Mouse (Mus musculus) R1 (cell line): ENCODE results near the gene Podxl2.

ENCODE experiments used
- DNase-seq: peaks from one replicate; pipeline ENCODE4 v3.0.0-alpha.2; 2018; ENCODE audit warnings: low read depth, low spot score

The Podxl2 gene

DNA sequence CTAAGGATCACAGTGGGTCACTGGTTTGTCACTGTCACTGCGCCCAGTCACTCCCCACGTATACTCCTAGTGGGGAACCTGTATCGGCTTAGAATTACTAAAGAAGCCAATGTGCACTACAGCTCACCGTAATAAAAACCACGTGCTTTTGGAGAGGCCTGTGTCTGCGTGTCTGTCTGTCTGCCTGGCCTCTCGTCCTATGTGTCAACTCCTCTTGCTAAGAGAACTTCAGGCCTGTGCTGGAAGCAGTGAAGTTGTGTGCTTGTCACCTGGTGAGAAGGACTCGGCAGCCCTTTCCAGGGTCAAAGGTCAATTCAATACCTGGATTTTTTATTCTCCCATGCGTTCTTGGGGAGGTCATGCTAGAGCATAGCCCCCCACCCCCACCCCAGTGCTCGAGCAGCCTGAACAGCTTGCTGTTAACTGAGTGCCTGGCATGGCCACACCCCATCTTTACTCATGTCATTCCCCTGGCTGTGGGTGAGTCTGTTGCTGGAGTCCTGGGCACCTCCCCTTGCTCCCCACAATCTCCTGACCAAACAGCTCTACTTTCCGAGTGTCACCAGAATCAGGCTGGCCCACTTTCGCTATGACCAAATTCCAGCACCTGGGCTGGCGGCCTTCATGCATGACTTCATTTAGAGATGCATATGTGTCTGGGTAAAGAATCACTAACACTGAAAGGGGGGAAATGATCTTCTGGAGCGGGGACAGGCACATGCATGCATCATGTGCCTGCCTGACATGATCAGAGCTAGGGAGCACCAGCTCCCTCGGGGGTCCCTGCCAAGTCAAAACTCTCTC is 46.4 kb downstream of the Podxl2 start:
- DNase-seq, result no peak

DNA sequence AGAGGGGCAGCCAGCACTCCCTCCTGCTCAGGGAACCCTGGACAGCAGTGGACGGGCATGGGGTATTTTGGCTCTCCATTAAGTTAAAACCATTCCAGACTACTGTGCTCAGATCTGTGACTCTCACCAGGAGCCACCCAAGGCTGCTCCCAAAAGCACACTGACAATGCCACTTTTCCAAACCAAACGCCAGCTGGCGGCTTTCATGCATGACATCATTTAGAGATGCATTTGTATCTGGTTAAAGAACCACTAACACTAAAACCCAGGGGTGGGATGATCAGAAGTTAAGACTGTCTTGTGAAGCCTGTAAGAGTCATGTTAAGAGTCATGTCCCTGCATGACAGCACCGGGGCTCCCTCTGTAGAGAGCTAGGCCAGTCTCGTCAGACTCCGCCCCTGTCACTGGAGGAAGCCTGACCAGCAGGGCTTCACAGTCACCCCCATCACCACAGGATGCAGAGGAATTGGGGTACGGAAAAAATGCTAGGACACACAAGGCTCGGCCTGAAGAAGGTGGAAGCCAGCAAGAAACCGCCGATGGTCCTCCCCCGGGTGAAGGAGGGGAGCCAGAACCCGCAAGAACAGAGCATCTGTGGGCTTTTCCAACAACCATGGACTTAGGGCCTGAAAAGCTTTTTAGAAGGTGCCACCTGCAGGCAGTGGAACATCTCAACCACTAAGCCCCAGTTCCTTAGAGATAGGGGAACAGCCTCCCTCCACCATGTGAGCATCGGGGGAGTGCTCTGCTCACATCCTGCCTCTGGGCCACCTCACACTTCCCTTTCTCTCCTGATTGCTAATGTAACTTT is 47.2 kb downstream of the Podxl2 start:
- DNase-seq, result no peak

DNA sequence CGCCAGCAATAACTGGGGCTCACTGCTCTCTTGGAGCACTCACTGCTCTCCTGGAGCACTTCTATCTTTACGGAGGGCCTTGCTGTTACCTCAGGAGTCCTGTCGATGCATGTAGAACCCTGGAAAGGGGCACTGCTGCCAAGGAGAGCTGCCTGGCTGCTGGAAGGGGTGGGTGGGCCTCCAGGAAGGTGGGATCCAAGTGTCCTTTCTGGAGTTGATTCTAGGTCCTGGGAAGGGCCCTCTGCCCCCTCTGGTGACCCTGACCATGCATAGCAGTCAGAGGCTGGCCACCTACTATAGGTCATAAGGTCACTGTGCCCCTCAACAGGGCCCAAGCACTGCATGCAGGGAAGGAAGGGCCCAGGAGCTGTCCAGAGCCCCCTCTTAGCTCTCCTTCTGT is 47.9 kb downstream of the Podxl2 start:
- DNase-seq, result no peak

DNA sequence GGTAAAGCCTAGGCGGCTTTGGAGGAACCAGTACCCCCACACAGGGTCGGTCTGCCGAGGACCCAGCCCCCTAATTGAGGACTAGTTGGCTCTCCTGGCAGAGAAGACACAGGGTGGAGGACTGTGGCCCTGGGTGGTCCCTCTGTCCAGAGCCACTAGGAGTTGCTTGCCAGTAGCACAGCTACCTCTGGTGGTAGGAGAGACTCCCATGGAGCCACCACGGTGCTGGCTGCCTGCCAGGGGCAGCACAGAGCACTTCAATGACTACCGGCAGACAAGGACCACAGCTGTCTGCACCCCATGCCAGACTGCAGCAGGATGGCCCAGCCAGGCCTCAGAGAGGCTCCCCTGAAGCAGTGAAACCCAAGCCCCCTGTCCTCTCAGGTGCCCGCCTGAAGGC is 48.3 kb downstream of the Podxl2 start:
- no peak for DNase-seq

DNA sequence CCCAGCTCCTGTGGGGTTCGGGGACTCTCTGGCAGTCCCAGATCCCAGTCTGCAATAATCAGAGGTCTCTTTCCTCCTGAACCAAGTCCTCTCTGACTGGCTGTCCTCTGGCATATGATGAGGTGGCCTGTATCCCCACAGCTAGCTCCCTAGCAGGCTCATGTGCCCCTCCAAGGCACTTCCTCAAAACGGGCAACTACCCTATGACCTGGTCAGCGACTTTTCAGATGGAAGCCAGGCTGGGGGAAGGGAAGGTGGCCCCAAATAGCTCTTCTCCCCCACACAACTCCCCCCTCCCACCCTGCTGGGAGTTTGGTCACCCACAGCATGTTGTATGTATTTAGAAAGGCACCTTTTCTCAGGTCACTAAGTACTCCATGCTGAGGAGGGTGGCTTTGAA is 48.8 kb downstream of the Podxl2 start:
- no peak for DNase-seq

DNA sequence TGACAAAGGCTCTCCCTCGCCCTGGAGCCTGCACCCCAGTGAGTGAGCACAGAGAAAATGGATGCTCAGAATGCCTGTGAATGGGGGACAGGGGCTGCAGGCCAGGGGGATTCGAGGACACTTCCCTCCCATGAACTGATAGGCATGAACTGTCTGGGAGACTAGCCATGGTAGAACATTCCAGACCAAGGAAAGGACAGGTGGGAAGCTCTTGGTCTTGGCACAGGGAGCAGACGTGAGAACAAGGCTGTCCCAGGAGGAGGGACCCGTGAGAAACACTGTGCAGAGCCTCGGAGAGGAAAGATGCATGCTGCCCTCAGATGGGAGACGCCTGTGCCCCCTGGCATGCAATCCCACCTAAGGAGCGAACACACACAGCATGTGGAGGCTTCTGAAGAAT is 50.7 kb downstream of the Podxl2 start:
- DNase-seq, result no peak

DNA sequence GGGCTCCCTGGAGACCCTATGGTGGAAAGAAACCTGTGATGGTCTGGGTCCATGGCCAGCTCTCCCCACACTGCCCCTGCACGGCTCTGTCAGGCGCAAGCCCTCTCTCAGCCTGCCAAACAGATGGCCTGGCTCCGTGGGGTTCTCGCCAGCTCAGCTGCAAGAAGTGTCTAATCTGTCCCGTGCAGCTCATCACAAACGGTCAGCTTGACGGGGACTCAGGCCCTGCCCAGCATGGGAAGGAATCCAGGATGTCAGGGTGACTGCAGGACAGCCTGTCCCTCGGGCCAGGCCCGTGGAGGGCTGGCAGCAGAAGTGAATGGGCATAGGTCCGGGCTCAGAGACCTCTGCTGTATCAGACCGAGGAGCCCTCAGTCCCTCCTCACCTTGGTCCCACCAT is 52.9 kb downstream of the Podxl2 start:
- DNase-seq, result no peak

DNA sequence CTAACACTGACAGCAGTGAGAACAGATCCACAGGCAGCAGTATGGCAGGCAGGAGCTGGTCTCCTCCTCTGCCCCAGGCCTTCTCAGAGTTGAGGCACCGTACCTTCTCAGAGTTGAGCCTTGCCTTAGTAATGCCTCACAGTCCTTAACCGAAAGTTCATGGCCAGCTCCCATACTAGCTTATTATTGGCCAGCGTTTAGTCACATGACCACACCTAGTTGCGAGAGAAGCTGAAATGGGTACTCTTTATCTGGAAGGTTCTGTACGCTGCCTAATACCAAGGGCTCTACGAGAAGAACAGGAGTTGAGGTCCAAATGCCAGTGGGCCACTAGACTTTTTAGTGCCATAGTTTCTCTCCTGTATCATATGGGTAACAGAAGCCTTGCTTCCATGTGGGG is 53.5 kb downstream of the Podxl2 start:
- no peak for DNase-seq

DNA sequence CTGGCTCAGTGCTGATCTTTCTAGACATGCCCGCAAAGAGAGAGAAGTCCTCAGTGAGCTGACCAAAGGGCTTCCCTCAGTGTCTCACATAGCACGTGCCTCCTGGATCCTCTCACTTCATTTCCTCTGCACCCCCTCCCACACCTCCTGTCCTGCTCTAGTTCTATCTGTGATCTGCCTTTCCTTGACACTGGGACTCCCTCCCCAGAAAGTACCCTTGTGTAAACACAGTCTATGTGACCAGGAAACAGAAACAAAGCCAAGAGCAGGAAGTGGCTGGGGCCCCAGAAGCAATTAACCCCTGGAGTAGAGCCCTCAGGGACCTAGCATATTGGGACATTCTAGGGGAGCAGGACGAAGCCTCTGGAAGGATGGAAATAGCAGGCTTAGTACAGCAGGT is 54.0 kb downstream of the Podxl2 start:
- DNase-seq, result no peak

DNA sequence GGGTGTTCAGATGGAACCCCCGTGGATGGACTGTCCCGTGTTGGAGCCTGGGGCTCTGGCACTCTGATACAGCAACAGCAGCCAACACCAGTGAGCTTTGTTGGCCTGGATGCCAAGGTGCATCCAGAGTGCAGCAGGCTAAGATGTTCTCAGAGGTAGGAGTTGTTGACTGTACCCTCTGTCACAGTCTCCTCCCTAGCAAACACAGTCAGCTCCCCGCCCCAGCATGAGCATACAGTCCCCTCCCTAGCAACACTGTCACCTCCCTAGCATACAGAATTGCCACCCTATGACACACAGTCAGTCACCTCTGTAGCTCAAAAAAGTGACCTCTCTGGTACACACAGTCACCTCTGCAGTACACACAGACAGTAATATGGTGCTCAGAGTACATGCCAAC is 57.9 kb downstream of the Podxl2 start:
- no peak for DNase-seq

DNA sequence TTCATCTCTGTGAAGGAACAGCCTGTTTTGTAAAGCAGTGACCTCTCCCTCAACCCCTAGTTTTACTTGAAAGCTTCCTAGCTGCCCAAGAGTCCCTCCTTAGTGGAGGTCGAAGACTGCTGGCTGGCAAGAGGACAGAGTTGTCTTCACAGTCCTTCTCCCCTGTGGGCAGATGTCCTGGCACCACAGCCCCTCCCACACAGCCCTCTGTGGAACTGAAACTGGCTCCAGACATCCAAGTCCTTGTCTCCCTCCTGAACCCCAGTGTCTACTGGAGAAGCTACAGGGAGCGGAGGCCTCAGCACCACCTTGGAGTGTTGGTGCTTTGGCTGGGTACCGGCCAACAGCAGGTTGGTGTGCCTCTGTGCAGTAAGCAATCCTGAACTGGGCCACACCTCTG is 59.4 kb downstream of the Podxl2 start:
- no peak for DNase-seq

DNA sequence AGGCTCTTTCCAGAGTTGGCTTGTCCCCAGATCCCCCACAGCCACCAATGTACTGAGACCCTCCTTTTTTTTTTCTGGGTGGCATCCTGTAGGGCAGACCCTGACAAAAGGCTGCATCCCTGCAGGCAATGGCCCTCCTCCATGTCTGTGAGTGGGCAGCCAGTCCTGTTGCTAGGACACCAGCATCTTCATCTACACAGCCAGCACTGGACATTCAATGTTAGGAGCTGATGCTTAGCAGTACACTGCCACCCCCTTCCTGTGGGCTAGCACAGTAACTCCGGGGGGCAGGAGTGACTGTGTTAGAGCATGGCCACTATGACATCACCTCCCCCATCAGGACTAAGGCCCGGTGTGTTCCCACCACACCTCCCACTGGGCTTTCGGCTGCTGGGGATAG is 59.8 kb downstream of the Podxl2 start:
- no peak for DNase-seq

DNA sequence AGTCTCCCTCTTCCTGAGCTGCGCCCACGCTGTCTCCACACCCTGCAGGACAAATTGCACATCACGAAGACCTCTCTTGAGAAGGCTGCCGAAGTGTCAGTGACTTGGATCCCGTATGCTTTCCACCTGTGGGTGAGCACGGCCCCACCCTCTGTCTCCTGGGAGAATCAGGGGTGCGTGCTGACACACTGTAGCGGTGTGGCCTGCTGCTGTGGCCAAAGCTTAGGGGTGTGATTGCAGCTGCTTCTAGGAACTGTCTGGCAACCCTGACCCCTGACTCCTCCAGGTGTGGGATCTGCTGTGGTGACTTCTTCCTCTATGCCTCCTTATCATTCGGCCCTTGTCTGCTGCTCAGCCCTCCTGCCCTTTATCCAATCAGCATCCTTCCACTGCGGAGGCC is 61.0 kb downstream of the Podxl2 start:
- DNase-seq, result no peak

DNA sequence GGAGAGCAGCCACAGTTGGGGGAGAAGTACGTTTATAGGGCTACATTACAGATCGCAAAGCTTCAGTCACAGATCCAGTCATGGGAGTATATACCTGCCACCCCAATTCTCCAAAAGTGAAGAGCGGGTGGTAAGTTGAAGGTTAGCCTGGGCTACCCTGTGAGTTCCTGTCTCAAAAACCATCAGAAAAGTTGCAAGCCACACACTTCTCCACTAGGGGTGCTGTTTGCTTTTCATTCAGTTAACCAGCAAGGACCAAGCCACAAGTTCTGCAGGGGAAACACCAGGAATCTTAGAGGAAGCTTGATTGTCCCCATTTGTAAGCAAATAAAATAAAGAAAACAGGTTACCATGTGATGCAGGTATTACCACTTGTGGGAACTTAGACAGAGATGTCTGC is 62.0 kb downstream of the Podxl2 start:
- peak; percentile 78 for DNase-seq

DNA sequence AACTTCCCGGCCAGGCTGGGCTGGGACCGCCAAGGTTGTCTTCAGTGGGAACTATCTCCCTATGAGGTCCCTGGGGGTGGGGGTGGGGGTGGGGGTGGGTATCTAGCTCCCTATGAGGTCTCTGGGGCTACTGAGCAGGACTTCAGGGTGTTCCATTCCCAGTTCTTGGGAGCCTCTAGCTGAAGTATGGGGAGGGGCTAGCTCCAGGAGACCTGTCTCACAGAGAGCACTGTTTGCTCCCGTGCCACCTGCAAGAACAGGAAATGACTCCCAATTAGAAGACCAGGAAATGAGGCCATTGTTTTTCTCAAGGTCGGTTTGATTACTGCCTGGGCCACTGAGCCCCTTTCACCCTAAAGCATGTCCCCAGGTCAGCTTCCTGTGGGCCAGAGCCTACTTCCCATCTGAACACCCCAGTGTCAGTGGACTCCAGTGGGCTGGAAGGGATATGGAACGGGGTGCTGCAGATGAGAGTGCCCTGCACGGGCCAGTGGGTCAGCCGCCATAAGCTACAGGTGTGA is 62.9 kb downstream of the Podxl2 start:
- DNase-seq, result no peak

DNA sequence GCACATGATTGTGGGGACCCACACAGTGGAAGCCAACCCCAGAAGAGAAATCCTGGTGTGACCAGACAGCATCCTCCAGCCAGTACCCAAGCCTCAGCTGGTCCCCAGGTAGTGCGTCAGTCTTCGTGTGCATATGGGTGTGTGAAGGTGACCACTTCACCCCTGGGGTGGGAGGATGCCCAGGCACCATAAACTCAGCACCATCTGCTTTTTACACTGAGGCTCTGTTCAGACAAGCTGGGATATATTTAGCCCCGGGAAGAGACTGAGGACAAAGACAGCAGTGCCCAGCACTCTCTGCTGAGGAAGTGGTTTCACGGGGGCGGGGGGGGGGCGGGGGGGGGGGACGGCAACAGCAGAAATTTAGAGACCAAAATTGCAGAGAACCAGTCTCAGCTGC is 63.4 kb downstream of the Podxl2 start:
- no peak for DNase-seq

DNA sequence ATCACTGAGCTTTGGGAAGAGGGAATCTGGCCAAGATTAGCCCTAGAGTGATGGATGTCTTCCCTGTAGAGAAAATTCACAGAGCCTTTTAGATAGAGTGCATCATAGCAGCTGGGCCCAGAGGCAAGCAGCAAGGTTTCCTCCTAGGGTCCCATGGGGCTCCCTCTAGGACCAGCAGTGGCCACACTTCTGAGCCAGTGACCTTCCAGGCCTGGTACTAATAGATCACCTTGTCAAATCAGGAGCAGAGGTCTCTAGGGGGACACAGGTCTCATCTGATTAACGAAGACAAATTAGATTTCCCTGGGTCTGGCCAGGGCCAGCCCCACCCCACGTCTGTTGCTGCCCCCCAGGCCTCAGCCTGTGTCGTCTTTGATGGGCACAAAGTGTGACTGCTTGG is 64.6 kb downstream of the Podxl2 start:
- no peak for DNase-seq

DNA sequence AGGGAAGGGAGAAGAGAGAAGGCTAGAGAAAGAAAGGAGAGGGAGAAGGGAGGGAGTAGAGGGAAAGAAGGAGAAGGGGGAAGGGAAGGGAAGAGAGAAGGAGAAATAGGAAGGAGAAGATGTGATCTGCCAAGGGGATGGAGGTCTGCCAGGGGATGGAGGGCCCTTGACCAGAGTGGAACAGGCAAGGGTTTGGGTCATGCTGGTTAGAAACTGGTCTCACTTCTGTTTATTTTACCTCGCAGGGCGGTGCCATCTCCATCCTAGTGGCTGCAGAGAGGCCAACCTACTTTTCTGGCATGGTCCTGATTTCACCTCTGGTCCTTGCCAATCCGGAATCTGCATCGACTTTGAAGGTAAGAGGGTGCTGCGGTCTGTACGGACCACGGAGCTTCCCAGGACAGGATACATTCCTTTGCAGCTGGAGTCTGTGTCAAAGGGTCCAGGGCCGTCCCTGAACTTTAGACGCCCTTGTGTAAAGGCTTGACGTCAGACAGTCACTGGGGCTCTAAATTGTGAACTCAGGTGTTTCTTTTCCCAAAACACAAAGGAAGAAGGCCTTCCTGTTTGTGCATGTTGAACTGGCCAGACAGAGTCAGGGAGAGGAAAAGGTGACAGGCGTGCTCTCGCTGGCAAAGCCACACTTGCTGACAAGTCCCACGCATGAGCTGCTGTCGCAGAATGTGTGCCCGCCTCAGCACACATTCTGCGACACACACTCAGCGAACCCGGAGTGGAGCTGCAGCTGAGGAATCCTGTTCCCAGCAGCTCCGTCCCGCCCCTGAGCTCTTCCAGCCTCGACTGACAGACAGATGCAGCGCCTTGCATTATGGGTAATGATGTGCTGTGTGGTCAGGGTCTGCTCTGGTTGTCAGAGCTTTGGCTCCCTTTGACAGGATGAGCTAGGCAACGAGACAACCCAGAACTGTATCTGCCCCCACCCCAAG is 65.5 kb downstream of the Podxl2 start:
- peak; percentile 44 for DNase-seq

DNA sequence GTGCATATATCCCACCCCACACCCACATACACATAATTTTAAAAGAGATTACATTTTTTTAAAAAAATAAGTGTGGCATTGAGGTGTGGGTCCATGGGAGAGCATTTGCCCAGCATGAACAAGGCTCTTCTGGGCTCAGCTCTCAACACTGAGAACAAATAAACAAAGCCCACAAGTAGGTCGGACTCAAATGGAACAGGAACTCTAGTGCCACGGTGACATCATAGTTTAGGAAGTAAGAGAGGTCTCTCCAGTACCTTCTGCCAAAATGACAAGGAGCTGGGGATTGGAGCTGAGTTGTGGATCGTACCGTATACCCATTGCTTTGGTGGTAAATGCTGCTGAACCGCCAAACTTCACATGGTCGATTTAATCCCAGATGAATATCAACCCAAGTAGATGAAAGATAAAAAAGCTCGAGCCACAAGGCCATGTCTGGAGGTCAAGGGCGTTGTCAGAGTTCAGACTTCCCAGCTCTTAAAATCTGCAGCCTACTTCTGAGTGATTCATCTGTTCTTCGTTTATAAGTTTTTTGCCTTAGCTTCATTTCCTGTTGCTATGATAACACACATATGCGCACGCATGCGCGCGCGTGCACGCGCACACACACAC is 69.8 kb downstream of the Podxl2 start:
- no peak for DNase-seq

DNA sequence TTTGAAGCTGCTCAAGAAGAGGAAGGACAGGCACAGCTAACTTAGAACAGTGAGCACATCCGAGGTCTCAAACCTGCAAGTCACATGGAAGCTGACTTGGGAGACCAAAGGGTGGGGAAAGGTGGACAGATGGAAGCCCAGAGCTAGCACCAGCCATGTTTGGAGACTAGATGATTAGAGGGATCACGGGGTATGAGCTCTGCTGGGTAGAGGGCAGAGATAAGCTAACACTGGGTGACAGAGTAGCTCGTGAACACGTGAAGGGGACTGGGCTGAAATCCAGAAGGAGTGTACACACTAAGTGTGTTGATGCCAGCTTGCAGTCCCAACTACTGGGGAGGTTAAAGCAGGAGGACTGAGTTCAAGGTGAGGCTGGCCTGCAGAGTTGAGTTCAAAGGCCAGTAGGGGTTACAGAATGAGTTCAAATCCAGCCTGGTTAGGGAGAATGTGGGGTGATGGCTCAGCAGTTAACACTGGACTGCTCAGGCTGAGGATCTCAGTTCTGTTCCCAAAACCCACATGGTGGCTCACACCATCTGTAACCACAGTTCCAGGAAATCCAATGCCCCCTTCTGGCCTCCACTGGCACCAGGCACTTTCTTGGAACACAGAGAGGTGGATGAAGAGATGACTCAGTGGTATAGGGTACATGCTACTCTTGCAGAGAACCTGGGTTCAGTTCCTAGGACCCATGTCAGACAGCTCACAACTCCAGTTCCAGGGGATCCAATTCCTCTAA is 70.7 kb downstream of the Podxl2 start:
- DNase-seq, result no peak

DNA sequence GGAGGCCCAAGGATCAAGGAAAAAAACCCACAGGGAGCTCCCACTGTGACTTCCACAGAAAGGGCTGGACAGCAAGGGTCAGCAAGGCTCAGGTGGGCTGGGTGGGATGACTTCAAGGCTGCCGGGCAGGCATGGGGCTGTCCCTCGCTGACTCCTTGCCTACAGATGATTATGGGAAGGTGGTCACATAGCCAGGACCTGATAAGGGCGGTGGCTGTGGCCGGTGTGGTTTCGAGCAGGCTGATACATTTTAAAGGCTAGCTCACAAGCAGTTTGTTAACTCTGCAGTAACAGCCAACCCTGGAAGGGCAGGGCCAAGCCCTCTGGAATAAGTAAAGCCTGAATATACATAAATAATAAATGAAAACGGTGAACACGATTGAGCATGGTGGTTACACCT is 71.8 kb downstream of the Podxl2 start:
- DNase-seq, result no peak
